20 mouse cellular contexts compared by ENCODE assay signal in genomic region chr13:93335337-93335736, GRCm38 (mm10). TPM values are rescaled to one million over a fixed set of nuclear protein-coding genes. Genes with fewer than 3 reads are reported as not detected.
DNase-seq lines count a peak whose midpoint lies in the region; ATAC-seq and TF ChIP-seq lines count a peak whose summit lies in the region.
"Had no signal": no experiment of that assay in that cellular context is flagged by ENCODE, and none has a peak within 500 bp of the region (broad histone marks: within the 10 kb centered on the region; RNA-seq: fewer than 3 reads in every experiment).

No protein-coding gene starts in this region.

- WGBS in liver, adult 2 months = 80% methylated on average over 3 of the region's 3 CpGs

- TF ChIP-seq CTCF in gastrocnemius, adult 2 months (IDR thresholded peaks at IDR 0.05) = peak; percentile 25; the same call in 1 of the 2 replicates
- no peak for TF ChIP-seq CTCF in liver, adult 2 months (IDR thresholded peaks at IDR 0.05; ENCODE audit: low read depth, low read length)
- peak in 1 of 2 experiments; percentile 45; a peak in 2 of 4 replicates for TF ChIP-seq CTCF in CH12.LX (conservative IDR thresholded peaks at IDR 0.05 in 1 of 2, IDR thresholded peaks at IDR 0.05 in 1 of 2; ENCODE audit: low read depth in 2 of 2, low read length in 2 of 2)

- H3K9ac ChIP-seq in liver, adult 2 months (ENCODE audit: low read depth, low read length) = no peak overlapping the region
- no peak overlapping the region for H3K9ac ChIP-seq in CH12.LX (ENCODE audit: insufficient read depth, low read depth)
- H3K9ac ChIP-seq: forebrain, embryonic 13.5 days; limb, embryonic 15.5 days had no signal

- TF ChIP-seq RAD21 in CH12.LX (IDR thresholded peaks at IDR 0.05; ENCODE audit: low read depth, low read length) = peak; percentile 31

- intact Hi-C loops in gastrocnemius, adult 2 months (cut with DNase I) = no loop called here

- H3K79me2 ChIP-seq in liver, adult 2 months (ENCODE audit: control insufficient read depth, insufficient read depth, low read length) = no peaks in the 10 kb centered on the region; the same call in 1 of the 2 replicates
- peaks cover 2% of the 10 kb centered on the region for H3K79me2 ChIP-seq in CH12.LX (replicated peaks; ENCODE audit: control insufficient read depth, extremely low read depth, insufficient read depth, poor library complexity, severe bottlenecking)

- ATAC-seq in granulocyte monocyte progenitor cell, adult 5-6 weeks (replicated peaks; ENCODE audit: poor library complexity, severe bottlenecking) = 0 out of 2 replicates have a peak, but pooled peaks have one; percentile 44
- ATAC-seq: forebrain, embryonic 13.5 days; hindbrain, postnatal 0 days had no signal

- no peak for TF ChIP-seq POLR2A in liver, adult 2 months (IDR thresholded peaks at IDR 0.05; ENCODE audit: extremely low read depth, insufficient read depth, low read length)
- TF ChIP-seq POLR2A in CH12.LX (IDR thresholded peaks at IDR 0.05; ENCODE audit: low read depth, low read length) = no peak

- dilution Hi-C loops in CH12.LX (cut with MboI; ENCODE audit: extremely low pct_ligation_motif_present, extremely low pct_unique_long_range_greater_than_20kb, low sequenced_read_pairs) = no loop called here

- in situ Hi-C loops in CH12.LX (cut with MboI; ENCODE audit: low pct_ligation_motif_present, low pct_unique_long_range_greater_than_20kb, low sequenced_read_pairs) = loop anchor here (25.0 kb wide), 2 partner anchors 277 to 377 kb away; no protein-coding TSS in a partner anchor

- no peak for TF ChIP-seq EP300 in CH12.LX (IDR thresholded peaks at IDR 0.05; ENCODE audit: low read length)

- H3K27me3 ChIP-seq in liver, adult 2 months (ENCODE audit: control insufficient read depth, insufficient read depth, low read length) = no peaks in the 10 kb centered on the region
- no peaks in the 10 kb centered on the region for H3K27me3 ChIP-seq in CH12.LX (replicated peaks)
- H3K27me3 ChIP-seq: forebrain, embryonic 13.5 days; limb, embryonic 15.5 days; megakaryocyte, embryonic 14.5 days had no signal

- no peaks in the 10 kb centered on the region; the same call in 1 of the 2 replicates for H3K4me1 ChIP-seq in liver, adult 2 months (ENCODE audit: control insufficient read depth, insufficient read depth, low read length)
- H3K4me1 ChIP-seq in CH12.LX (ENCODE audit: control insufficient read depth in 1 of 2, insufficient read depth in 2 of 2) = peaks cover 8 to 50% of the 10 kb centered on the region in 2 experiments; a peak in 3 of 4 replicates
- H3K4me1 ChIP-seq: forebrain, embryonic 13.5 days; hindbrain, embryonic 10.5 days; limb, embryonic 15.5 days had no signal

- H3K27ac ChIP-seq in gastrocnemius, adult 2 months = no peak overlapping the region
- no peak overlapping the region for H3K27ac ChIP-seq in liver, adult 2 months (replicated peaks; ENCODE audit: insufficient read depth, low read depth, low read length)
- no peak overlapping the region for H3K27ac ChIP-seq in CH12.LX (ENCODE audit: insufficient read depth, low read depth)
- H3K27ac ChIP-seq: forebrain, embryonic 13.5 days; hindbrain, embryonic 10.5 days; hindbrain, postnatal 0 days; limb, embryonic 15.5 days had no signal

- no peak for DNase-seq in gastrocnemius, adult 2 months
- no peak for DNase-seq in gastrocnemius, adult 8-10 months (ENCODE audit: low spot score in 2 of 2)
- DNase-seq in liver, adult 2 months (ENCODE audit: extremely low read depth, low read depth, low spot score) = peak; percentile 31
- DNase-seq in liver = no peak
- no peak for DNase-seq in CH12.LX (ENCODE audit: extremely low read depth)
- no peak for DNase-seq in thymus, postnatal 0 days (ENCODE audit: low spot score)
- no peak for DNase-seq in layer of hippocampus, adult 8-10 months (ENCODE audit: low spot score in 2 of 2)
- DNase-seq: cerebellum, adult 2 months; gastrocnemius, postnatal 14 days; kidney, adult 2 months; kidney, postnatal 4 days; right cerebral cortex, postnatal 14 days; thymus, adult 18-20 months had no signal

- H3K9me3 ChIP-seq in CH12.LX (replicated peaks; ENCODE audit: low read length) = peaks cover 2% of the 10 kb centered on the region
- H3K9me3 ChIP-seq: forebrain, embryonic 13.5 days; hindbrain, embryonic 10.5 days; limb, embryonic 15.5 days had no signal

- no peak overlapping the region for H3K4me3 ChIP-seq in gastrocnemius, adult 2 months
- H3K4me3 ChIP-seq in liver, adult 2 months (ENCODE audit: insufficient read depth, low read depth, low read length) = no peak overlapping the region
- no peak overlapping the region for H3K4me3 ChIP-seq in CH12.LX (replicated peaks in 1 of 3; ENCODE audit: low read depth in 2 of 3, low read length in 2 of 3, poor library complexity in 1 of 3)
- H3K4me3 ChIP-seq: erythroblast, embryonic 14.5 days; forebrain, embryonic 13.5 days; hindbrain, embryonic 10.5 days; limb, embryonic 15.5 days; megakaryocyte, embryonic 14.5 days had no signal

- H3K36me3 ChIP-seq in liver, adult 2 months (ENCODE audit: control insufficient read depth, insufficient read depth, low read length) = no peaks in the 10 kb centered on the region
- no peaks in the 10 kb centered on the region for H3K36me3 ChIP-seq in CH12.LX (replicated peaks in 1 of 2; ENCODE audit: control insufficient read depth in 1 of 2, insufficient read depth in 1 of 2, low read length in 1 of 2)
- H3K36me3 ChIP-seq: hindbrain, embryonic 10.5 days; limb, embryonic 15.5 days had no signal

- no peak overlapping the region for H3K4me2 ChIP-seq in CH12.LX (ENCODE audit: insufficient read depth, low read depth, poor library complexity, severe bottlenecking)
- H3K4me2 ChIP-seq: forebrain, embryonic 13.5 days; limb, embryonic 15.5 days had no signal

TF ChIP-seq in CH12.LX, 34 proteins besides CTCF, POLR2A, EP300 and RAD21:
- TF ChIP-seq SMC3 (IDR thresholded peaks at IDR 0.05; ENCODE audit: low read depth, low read length) = peak; percentile 32; the same call in 1 of the 2 replicates
- TF ChIP-seq E2F4 (IDR thresholded peaks at IDR 0.05; ENCODE audit: insufficient replicate concordance, low read depth, low read length) = no peak
- no peak for TF ChIP-seq ETS1 (conservative IDR thresholded peaks at IDR 0.05; ENCODE audit: low read depth, low read length)
- peak; percentile 64 for TF ChIP-seq ZNF384 (IDR thresholded peaks at IDR 0.05; ENCODE audit: low read depth, low read length)
- TF ChIP-seq IRF4 (IDR thresholded peaks at IDR 0.05; ENCODE audit: low read depth, low read length) = no peak
- TF ChIP-seq USF1 (IDR thresholded peaks at IDR 0.05; ENCODE audit: low read depth, low read length) = no peak

RNA-seq across cellular contexts. Expression of gene Homer1, which starts 35.9 kb away (rescaled TPM):
- total RNA-seq in gastrocnemius, adult 2 months (2021) = 100 to 1,000 TPM in 1 of 2 experiments, 10 to 100 TPM in 1; 97.0 to 104 TPM
- total RNA-seq in gastrocnemius, adult 8-10 months (2022) = 100 to 1,000 TPM in 3 of 4 experiments, 10 to 100 TPM in 1; 96.5 to 140 (median 113) TPM
- 12.3 and 13.2 TPM in 2 replicates for total RNA-seq in liver, adult 2 months (2014; rRNA removed)
- polyA plus RNA-seq in liver, adult 2 months (2012; rRNA removed) = 1.8 and 2.6 TPM in 2 replicates
- total RNA-seq in CH12.LX (2012; rRNA removed) = 16.2 and 16.4 TPM in 2 replicates
- total RNA-seq in CH12.LX (2014; rRNA removed) = 32.2 and 35.7 TPM in 2 replicates
- 12.6 and 14.6 TPM in 2 replicates for polyA plus RNA-seq in CH12.LX (2012; ENCODE audit: insufficient read length, low read depth)
- 11.0 and 13.0 TPM in 2 replicates for total RNA-seq in granulocyte monocyte progenitor cell, adult 5-6 weeks (2014; fragmentation: Nextera tagmentation)
- 13.7 and 18.4 TPM in 2 replicates for total RNA-seq in granulocyte monocyte progenitor cell, adult 5-6 weeks (2017)
- polyA plus RNA-seq in thymus, postnatal 0 days (2015; fragmentation: Nextera tagmentation; extraction: Ambion mirVana) = 1.8 and 2.0 TPM in 2 replicates
- total RNA-seq in layer of hippocampus, adult 8-10 months (2022) = 100 to 1,000 TPM; 117 to 181 (median 146) TPM
